Mouse (Mus musculus) midbrain, embryonic 14.5 days (tissue): Measurements from ENCODE around the gene Btg2. TPM values are rescaled to one million over a fixed set of nuclear protein-coding genes. Genes with fewer than 3 reads are reported as not detected.

Experiments
- ATAC-seq: fragments of 200-750 bp; cut with Nextera tagmentation; 2 replicates; pipeline ENCODE4 v1.8.0; 2017; ENCODE audit warnings: moderate number of reproducible peaks, moderate library complexity; ENCODE audit not compliant: low FRiP score, low TSS enrichment
- DNase-seq: peaks from one replicate; pipeline ENCODE4 v3.0.0-alpha.2; 2015
- H3K27ac ChIP-seq: fragments of 300-500 bp; sonication (generic); replicated peaks from 2 replicates; pipeline ENCODE4 v1.5.1; 2014; ENCODE audit warnings: mild to moderate bottlenecking, low read depth, low read length, moderate library complexity
- H3K27me3 ChIP-seq: fragments of 300-500 bp; sonication (generic); 2 replicates; pipeline ENCODE4 v1.6.1; 2014; ENCODE audit warnings: low read length, control low read depth, mixed read lengths; ENCODE audit not compliant: control insufficient read depth, insufficient read depth
- H3K36me3 ChIP-seq: fragments of 300-500 bp; sonication (generic); 2 replicates; pipeline ENCODE4 v1.6.1; 2014; ENCODE audit warnings: low read length, control low read depth; ENCODE audit not compliant: control insufficient read depth, insufficient read depth
- H3K4me1 ChIP-seq: fragments of 300-500 bp; sonication (generic); 2 replicates; pipeline ENCODE4 v1.6.1; 2014; ENCODE audit warnings: mild to moderate bottlenecking, antibody characterized with exemption, low read length, control low read depth; ENCODE audit not compliant: control insufficient read depth, insufficient read depth
- H3K4me2 ChIP-seq: fragments of 300-500 bp; sonication (generic); 2 replicates; pipeline ENCODE4 v1.6.1; 2014; ENCODE audit warnings: mild to moderate bottlenecking, low read length, moderate library complexity
- H3K4me3 ChIP-seq: fragments of 300-500 bp; sonication (generic); replicated peaks from 2 replicates; pipeline ENCODE4 v1.5.1; 2014; ENCODE audit warnings: low read depth, low read length
- H3K9ac ChIP-seq: fragments of 300-500 bp; sonication (generic); replicated peaks from 2 replicates; pipeline ENCODE4 v1.6.1; 2014; ENCODE audit warnings: mild to moderate bottlenecking, low read length, moderate library complexity
- H3K9me3 ChIP-seq: fragments of 300-500 bp; sonication (generic); 2 replicates; pipeline ENCODE4 v1.6.1; 2016; ENCODE audit warnings: low read length, control low read depth, mixed read lengths; ENCODE audit not compliant: control insufficient read depth
- WGBS: fragments of 180-500 bp; shearing (Covaris S2); extraction: QIAGEN DNeasy Blood & Tissue Kit; methylation state at CpG from one replicate; pipeline ENCODE4 v1.1.7; 2014; 5-methylcytosine and 5-hydroxymethylcytosine counted together
- polyA plus RNA-seq: library from polyadenylated mRNA; unstranded; fragments of >200 nt; fragmentation: Nextera tagmentation; extraction: Ambion mirVana; gene quantifications from 2 replicates; pipeline ENCODE4 v1.2.1, GENCODE M21; 2014

The Btg2 gene
- polyA plus RNA-seq, 1 experiment from 2014 or later, result 61.1 TPM

DNA sequence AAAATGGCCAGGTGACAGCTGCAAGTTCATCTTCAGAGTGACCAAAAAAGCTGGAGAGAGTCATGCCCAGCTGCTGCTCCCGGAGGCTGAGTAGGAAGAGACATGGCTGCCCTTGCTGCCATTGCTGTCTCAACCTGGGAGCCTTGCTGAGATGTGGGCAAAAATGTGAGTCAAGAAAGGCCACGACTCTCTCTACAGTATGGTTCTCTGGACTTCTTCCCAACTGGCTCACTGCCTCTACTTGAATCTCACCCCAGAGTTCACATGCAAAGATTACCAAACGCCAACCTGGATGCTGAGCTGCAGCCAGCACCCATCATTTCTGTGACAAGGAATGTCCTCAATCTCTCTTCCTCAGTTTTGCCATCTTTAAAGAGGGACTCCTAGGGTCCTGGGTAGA, 5.2 kb upstream of the Btg2 start:
- H3K36me3 ChIP-seq, result no peaks in the 10 kb centered on the region
- H3K4me1 ChIP-seq, result peaks cover 19% of the 10 kb centered on the region
- no peak overlapping the region for H3K9ac ChIP-seq
- ATAC-seq, result no peak
- no peaks in the 10 kb centered on the region for H3K27me3 ChIP-seq
- WGBS, result 86% methylated on average over 3 of the region's 3 CpGs
- DNase-seq, result no peak
- no peak overlapping the region for H3K4me2 ChIP-seq
- H3K4me3 ChIP-seq, result no peak overlapping the region
- H3K27ac ChIP-seq, result no peak overlapping the region
- no peaks in the 10 kb centered on the region for H3K9me3 ChIP-seq

DNA sequence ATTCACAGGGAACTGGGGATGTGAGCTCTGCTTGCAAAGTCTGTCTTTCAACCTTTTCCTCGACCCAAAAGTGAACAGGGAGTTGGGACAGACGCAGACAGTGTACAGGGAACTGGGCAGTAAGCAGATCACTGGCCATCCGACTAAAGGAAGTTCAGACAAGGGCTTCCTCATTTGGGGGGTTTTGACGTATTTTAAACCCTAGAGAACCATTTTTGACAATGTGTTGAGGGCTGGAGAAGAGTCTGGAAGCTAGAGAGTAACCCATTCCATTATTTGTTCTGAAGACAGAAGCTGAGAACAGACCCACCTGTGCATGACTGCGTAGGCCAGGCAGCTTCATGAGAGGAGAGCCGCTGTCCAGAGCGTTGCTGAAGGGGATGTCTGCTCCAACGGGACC, 4.8 kb upstream of the Btg2 start:
- ATAC-seq, result no peak
- H3K4me3 ChIP-seq, result no peak overlapping the region
- no peak overlapping the region for H3K27ac ChIP-seq
- H3K9ac ChIP-seq, result no peak overlapping the region
- no peaks in the 10 kb centered on the region for H3K36me3 ChIP-seq
- peaks cover 19% of the 10 kb centered on the region for H3K4me1 ChIP-seq
- no peak for DNase-seq
- no peak overlapping the region for H3K4me2 ChIP-seq
- 88% methylated on average over 8 of the region's 8 CpGs for WGBS
- no peaks in the 10 kb centered on the region for H3K9me3 ChIP-seq
- H3K27me3 ChIP-seq, result no peaks in the 10 kb centered on the region

DNA sequence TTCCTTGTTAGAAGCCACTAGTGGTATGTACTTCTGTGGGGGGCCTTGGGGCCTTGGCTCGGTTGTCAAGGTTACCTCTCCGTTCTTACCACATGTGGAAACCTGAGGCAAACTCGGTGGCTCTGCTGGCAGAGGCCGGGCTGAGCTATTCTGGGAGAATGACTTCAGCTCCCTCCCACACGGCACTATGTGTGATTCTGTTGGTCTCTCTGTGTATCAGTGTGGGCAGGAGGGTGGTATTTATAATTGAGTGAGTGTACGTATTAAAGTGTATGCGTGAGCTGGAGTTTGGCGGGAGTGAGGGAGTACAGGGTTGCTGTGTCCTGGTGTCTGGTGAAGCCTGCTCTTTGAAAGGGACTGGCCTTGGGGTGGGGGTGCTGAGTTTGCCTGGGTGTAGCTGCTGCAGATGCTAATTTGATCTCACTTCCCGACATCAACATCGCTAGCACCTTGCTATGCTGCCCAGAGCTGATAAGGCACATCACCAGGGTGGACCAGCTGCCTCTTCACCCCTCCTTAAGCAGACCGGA, 4.1 kb upstream of the Btg2 start:
- Histone ChIP-seq H3K27me3 (no peaks in the 10 kb centered on the region), H3K4me1 (peaks cover 25% of the 10 kb centered on the region), H3K4me3 (no peak overlapping the region), H3K9me3 (no peaks in the 10 kb centered on the region), H3K9ac (no peak overlapping the region), H3K27ac (no peak overlapping the region), H3K4me2 (no peak overlapping the region), H3K36me3 (no peaks in the 10 kb centered on the region)
- DNase-seq, result no peak
- no peak for ATAC-seq
- 59% methylated on average over 11 of the region's 11 CpGs for WGBS

DNA sequence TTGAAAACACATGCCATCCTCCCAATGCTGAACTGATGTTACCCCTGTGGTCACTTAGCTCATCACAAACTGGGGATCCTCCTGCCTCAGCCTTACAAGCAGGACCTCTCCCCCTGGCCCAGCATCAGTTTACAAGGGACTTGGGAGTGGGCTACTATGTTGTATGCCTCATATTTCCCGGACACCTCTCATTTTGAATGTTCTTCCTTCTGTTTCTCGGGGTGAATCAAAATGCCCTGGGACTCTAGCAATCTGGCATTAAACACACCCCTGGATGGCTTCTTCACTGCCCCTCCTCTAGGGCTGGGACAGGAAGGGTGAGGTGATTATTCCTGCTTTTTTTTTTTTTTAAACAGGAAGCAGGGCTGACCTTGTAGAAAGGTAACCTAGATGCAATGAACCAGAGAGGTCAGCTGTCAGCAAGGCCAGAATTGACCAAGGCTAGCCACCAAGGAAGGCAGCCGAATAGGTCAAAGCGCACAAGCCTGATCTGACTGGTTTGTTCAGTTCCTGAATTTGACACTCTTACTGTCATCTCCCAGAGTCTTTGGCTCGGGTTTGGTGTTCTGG, 2.0 kb upstream of the Btg2 start:
- ATAC-seq, result no peak
- H3K4me2 ChIP-seq, result no peak overlapping the region
- 91% methylated on average over 5 of the region's 5 CpGs for WGBS
- no peaks in the 10 kb centered on the region for H3K27me3 ChIP-seq
- H3K4me1 ChIP-seq, result peaks cover 31% of the 10 kb centered on the region
- no peak for DNase-seq
- H3K27ac ChIP-seq, result no peak overlapping the region
- H3K9me3 ChIP-seq, result no peaks in the 10 kb centered on the region
- H3K4me3 ChIP-seq, result no peak overlapping the region
- no peaks in the 10 kb centered on the region for H3K36me3 ChIP-seq
- no peak overlapping the region for H3K9ac ChIP-seq

DNA sequence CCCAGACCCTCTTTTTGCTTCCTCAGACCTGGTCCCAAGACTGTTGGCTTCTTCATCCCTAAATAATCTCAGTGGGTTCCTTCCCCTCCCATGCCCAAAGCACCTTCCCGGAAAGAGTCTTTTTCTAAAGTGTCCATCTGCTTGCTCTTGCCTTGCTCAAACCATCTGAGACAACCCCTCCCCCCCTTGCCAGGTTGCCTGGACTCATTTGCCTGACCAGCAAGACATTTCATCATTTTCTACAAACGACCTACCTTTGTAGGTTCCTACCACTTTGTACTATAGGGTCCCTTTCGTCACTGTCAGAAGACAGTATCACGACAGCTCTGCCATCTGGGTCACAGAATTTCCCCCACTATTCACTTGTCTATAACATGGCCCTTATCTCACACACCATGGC, 1.5 kb upstream of the Btg2 start:
- H3K4me3 ChIP-seq, result no peak overlapping the region
- ATAC-seq (no peak), DNase-seq (no peak)
- no peak overlapping the region for H3K27ac ChIP-seq
- H3K9me3 ChIP-seq, result no peaks in the 10 kb centered on the region
- no peak overlapping the region for H3K9ac ChIP-seq
- H3K4me2 ChIP-seq, result no peak overlapping the region
- H3K27me3 ChIP-seq, result no peaks in the 10 kb centered on the region
- peaks cover 34% of the 10 kb centered on the region for H3K4me1 ChIP-seq
- H3K36me3 ChIP-seq, result no peaks in the 10 kb centered on the region; the same call in 1 of the 2 replicates
- WGBS, result 87% methylated on average over 4 of the region's 4 CpGs

DNA sequence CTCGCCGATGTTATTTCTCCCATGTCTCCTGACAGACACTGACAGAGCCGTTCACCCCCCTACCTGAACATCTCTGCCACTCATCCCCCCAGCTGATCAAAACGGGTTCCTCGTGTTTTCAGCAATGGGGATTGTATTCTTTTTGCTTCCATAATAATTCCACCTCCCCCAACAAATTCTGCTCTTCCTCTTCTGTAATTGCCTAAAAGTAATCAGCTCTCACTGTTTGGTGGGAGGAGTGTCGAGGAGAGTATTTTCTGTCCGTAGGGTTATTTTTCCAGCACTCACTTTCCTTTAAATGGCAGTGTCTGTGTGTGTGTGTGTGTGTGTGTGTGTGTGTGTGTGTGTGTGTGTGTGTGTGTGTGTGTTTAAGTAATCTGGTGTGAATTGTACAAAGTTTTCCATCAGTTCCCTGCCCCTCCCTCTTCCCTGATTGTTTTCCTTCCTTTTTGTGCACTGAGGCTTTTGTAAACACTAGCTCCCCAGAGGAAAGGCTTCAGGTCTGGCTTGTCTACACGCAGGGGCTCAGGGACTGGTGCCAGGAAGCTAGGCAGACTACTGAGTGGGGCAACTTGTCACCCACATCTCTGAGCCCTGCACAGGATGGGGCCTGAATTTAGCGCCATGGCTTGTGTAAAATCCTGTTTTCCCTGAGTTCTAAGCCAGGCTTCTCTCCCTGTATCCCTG, 700 bp upstream of the Btg2 start:
- no peaks in the 10 kb centered on the region; the same call in 1 of the 2 replicates for H3K36me3 ChIP-seq
- H3K4me3 ChIP-seq, result peak overlapping the region; percentile 69
- DNase-seq (peak; percentile 76), ATAC-seq (no peak)
- H3K4me1 ChIP-seq, result peaks cover 39% of the 10 kb centered on the region
- peak overlapping the region; percentile 86 for H3K27ac ChIP-seq
- H3K9ac ChIP-seq, result peak overlapping the region; percentile 77
- no peaks in the 10 kb centered on the region for H3K27me3 ChIP-seq
- 4% methylated on average over 9 of the region's 9 CpGs for WGBS
- no peaks in the 10 kb centered on the region for H3K9me3 ChIP-seq
- peak overlapping the region; percentile 69 for H3K4me2 ChIP-seq

DNA sequence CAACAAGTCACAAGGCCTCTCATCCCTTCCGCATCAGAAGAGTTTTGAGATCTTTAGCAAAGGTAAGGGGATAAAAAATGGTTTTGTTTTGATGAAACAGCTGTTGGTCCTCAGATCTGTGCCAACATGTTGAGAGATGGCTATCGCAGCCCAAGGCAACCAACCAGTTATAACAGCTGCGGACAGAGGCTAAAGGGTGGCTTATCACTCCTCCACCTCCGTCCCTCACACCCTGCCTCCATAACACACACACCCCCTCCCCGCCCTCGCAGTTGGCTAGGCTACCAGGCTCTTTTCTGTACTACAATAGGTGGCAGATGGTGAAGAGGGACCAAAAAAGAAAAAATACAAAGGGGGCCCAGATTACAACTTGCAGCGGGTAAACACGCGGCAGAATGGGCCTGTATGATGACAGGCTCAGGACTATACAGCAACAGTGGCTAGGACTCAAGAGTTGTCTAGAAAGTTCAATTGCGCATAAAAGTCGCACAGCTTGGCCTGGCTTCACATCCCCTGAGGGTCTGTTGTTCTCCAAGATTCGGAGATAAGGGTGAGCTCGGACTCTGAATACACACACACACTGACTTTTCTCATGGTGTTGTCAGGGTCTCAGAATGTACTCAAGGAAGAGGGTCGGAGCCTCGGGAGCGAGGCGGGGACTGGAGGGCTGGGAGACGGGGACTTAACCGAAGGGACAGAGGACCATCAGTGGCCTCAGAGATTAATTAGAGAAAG, 692 bp downstream of the Btg2 start:
- Histone ChIP-seq H3K4me2 (peak overlapping the region; percentile 69), H3K27me3 (no peaks in the 10 kb centered on the region), H3K9me3 (no peaks in the 10 kb centered on the region), H3K4me1 (peaks cover 48% of the 10 kb centered on the region), H3K4me3 (peak overlapping the region; percentile 69), H3K36me3 (no peaks in the 10 kb centered on the region; the same call in 1 of the 2 replicates), H3K27ac (peak overlapping the region; percentile 86), H3K9ac (peak overlapping the region; percentile 77)
- 5% methylated on average over 19 of the region's 19 CpGs for WGBS
- no peak for DNase-seq
- peak; percentile 12; the same call in 1 of the 2 replicates for ATAC-seq

DNA sequence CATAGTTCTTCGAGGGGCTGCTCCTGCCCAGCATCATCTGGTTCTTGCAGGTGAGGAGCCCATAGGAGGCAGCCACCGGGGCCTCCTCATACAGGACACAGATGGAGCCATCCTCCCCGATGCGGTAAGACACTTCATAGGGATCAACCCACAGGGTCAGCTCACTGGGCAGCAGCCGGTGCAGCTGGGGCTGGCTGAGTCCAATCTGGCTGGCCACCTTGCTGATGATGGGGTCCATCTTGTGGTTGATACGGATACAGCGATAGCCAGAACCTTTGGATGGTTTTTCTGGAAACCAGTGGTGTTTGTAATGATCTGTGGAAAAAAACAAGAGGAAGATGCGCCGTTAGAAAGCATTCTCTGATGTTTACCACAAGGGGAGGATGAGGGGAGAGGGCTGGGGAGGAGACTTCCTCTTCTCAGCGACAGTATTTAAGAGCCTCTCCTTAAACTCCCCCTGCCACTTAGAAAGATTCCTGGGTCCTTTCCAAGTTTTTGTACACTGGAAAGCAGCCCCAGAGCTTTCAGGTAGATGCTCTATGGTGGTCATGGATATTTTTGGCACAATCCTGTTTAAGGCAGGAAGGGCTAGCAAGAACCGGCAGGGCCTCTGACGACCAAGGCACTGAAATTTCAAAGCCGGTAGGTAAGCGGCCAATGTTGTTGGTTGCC, 1.4 kb downstream of the Btg2 start:
- peak overlapping the region; percentile 77 for H3K9ac ChIP-seq
- peak overlapping the region; percentile 69 for H3K4me3 ChIP-seq
- peaks cover 44% of the 10 kb centered on the region for H3K4me1 ChIP-seq
- H3K27ac ChIP-seq, result peak overlapping the region; percentile 86
- DNase-seq, result peak; percentile 68
- peak overlapping the region; percentile 69 for H3K4me2 ChIP-seq
- H3K27me3 ChIP-seq, result no peaks in the 10 kb centered on the region
- no peaks in the 10 kb centered on the region; the same call in 1 of the 2 replicates for H3K36me3 ChIP-seq
- ATAC-seq, result no peak
- 18% methylated on average over 14 of the region's 14 CpGs for WGBS
- H3K9me3 ChIP-seq, result no peaks in the 10 kb centered on the region
